Mouse (Mus musculus) thymus, adult 2 months (tissue): Measurements from ENCODE around the gene Qk. TPM values are rescaled to one million over a fixed set of nuclear protein-coding genes. Genes with fewer than 3 reads are reported as not detected.

ENCODE experiments used
- DNase-seq: peaks from one replicate; pipeline ENCODE4 v3.0.0; 2021
- H3K27ac ChIP-seq: fragments of 200-500 bp; 2 replicates; pipeline ENCODE4 v1.5.1; 2012; ENCODE audit warnings: low read length, control low read depth; ENCODE audit not compliant: control insufficient read depth, insufficient read depth
- H3K27me3 ChIP-seq: fragments of 200-500 bp; 2 replicates; pipeline ENCODE4 v1.6.1; 2012; ENCODE audit warnings: mild to moderate bottlenecking, low read length, moderate library complexity, mixed read lengths; ENCODE audit not compliant: control insufficient read depth, insufficient read depth
- H3K36me3 ChIP-seq: fragments of 200-500 bp; 2 replicates; pipeline ENCODE4 v1.6.1; 2012; ENCODE audit warnings: mild to moderate bottlenecking, low read length, moderate library complexity; ENCODE audit not compliant: control insufficient read depth, insufficient read depth
- H3K4me1 ChIP-seq: fragments of 200-500 bp; replicated peaks from 2 replicates; pipeline ENCODE4 v1.6.1; 2012; ENCODE audit warnings: low read length; ENCODE audit not compliant: control insufficient read depth, insufficient read depth
- H3K4me3 ChIP-seq: fragments of 200-500 bp; 2 replicates; pipeline ENCODE4 v1.5.1; 2012; ENCODE audit warnings: mild to moderate bottlenecking, low read length, control low read depth, moderate library complexity; ENCODE audit not compliant: control insufficient read depth, insufficient read depth
- CTCF ChIP-seq: fragments of 200-500 bp; IDR thresholded peaks from 2 replicates; pipeline ENCODE4 v1.5.1; 2012; ENCODE audit warnings: mild to moderate bottlenecking, control low read depth, low read length, moderate library complexity, borderline replicate concordance; ENCODE audit not compliant: control insufficient read depth, poor library complexity, insufficient read depth; ENCODE audit errors: extremely low read depth
- POLR2A ChIP-seq: fragments of 200-500 bp; IDR thresholded peaks from 2 replicates; pipeline ENCODE4 v1.6.1; 2012; ENCODE audit warnings: mild to moderate bottlenecking, low read length, control low read depth, moderate library complexity; ENCODE audit not compliant: control insufficient read depth, poor library complexity, insufficient read depth; ENCODE audit errors: extremely low read depth
- WGBS: fragments of 180-500 bp; shearing (Covaris S2); methylation state at CpG from one replicate; pipeline ENCODE4 v1.1.7; 2018; 5-methylcytosine and 5-hydroxymethylcytosine counted together
- polyA plus RNA-seq: library from polyadenylated mRNA; depleted of rRNA; stranded (reverse); fragments of >200 nt; gene quantifications from 2 replicates; pipeline ENCODE4 v1.2.3, GENCODE M21; 2012

Gene Qk
- polyA plus RNA-seq, 1 experiment = 182 TPM

- Histone ChIP-seq H3K36me3 (no peaks in the 10 kb centered on the region; the same call in 1 of the 2 replicates), H3K4me1 (peaks cover 2% of the 10 kb centered on the region; the same call in 1 of the 2 replicates), H3K27me3 (no peaks in the 10 kb centered on the region), H3K27ac (no peak overlapping the region), H3K4me3 (no peak overlapping the region)
- TF ChIP-seq CTCF = no peak
- 94% methylated on average over 2 of the region's 2 CpGs for WGBS
- no peak for DNase-seq
These were observed 34.9 kb downstream of the Qk start for GRCm38 (mm10) chr17:10284772-10285171.

GRCm38 (mm10) chr17:10279532-10279931 lies 40.1 kb downstream of the Qk start:
- TF ChIP-seq CTCF (no peak), POLR2A (no peak)
- H3K36me3 ChIP-seq = no peaks in the 10 kb centered on the region; the same call in 1 of the 2 replicates
- no peak overlapping the region for H3K27ac ChIP-seq
- WGBS = 98% methylated on average over 2 of the region's 2 CpGs
- no peaks in the 10 kb centered on the region for H3K4me1 ChIP-seq
- no peak for DNase-seq
- no peak overlapping the region for H3K4me3 ChIP-seq
- no peaks in the 10 kb centered on the region for H3K27me3 ChIP-seq

- Histone ChIP-seq H3K4me1 (no peaks in the 10 kb centered on the region), H3K27me3 (no peaks in the 10 kb centered on the region), H3K27ac (no peak overlapping the region), H3K4me3 (no peak overlapping the region), H3K36me3 (no peaks in the 10 kb centered on the region)
- no peak for DNase-seq
- 96% methylated on average over 3 of the region's 3 CpGs for WGBS
- no peak for TF ChIP-seq POLR2A
- no peak for TF ChIP-seq CTCF
These were observed 50.1 kb downstream of the Qk start for GRCm38 (mm10) chr17:10269518-10269917.

DNA sequence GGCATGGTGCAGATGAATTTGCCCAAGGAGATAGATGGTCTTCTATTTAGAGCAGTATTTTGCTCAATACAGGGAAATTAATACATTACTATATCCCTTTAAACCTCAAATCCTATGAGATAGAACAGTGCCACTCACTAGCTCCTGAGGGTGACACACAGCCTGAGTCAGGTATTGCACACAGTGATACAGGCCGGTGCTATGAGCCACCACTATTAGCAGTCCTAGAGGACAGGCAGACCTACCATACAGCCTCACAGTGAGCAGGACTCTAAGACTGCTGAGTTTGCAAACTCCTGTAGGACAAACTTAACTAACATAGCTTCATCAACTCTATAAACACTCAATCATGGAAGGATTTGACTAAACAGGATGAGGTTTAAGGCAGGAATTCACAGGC lies 51.2 kb downstream of the Qk start:
- no peak for DNase-seq
- Histone ChIP-seq H3K27me3 (no peaks in the 10 kb centered on the region), H3K4me1 (no peaks in the 10 kb centered on the region), H3K4me3 (no peak overlapping the region), H3K36me3 (no peaks in the 10 kb centered on the region), H3K27ac (no peak overlapping the region)
- TF ChIP-seq POLR2A = no peak
- no peak for TF ChIP-seq CTCF
- 100% methylated on average over 1 of the region's 1 CpGs for WGBS

- Histone ChIP-seq H3K27ac (no peak overlapping the region), H3K4me1 (no peaks in the 10 kb centered on the region), H3K36me3 (no peaks in the 10 kb centered on the region), H3K27me3 (no peaks in the 10 kb centered on the region), H3K4me3 (no peak overlapping the region)
- 84% methylated on average over 4 of the region's 4 CpGs for WGBS
- DNase-seq = no peak
- no peak for TF ChIP-seq CTCF
- TF ChIP-seq POLR2A = no peak
These were observed 53.4 kb downstream of the Qk start for GRCm38 (mm10) chr17:10266207-10266606.

- WGBS = 94% methylated on average over 4 of the region's 4 CpGs
- TF ChIP-seq POLR2A = no peak
- no peak for TF ChIP-seq CTCF
- Histone ChIP-seq H3K4me1 (no peaks in the 10 kb centered on the region), H3K4me3 (no peak overlapping the region), H3K36me3 (no peaks in the 10 kb centered on the region), H3K27me3 (no peaks in the 10 kb centered on the region), H3K27ac (no peak overlapping the region)
- no peak for DNase-seq
These were observed 68.2 kb downstream of the Qk start for GRCm38 (mm10) chr17:10251252-10251958.

GRCm38 (mm10) chr17:10240081-10240480 lies 79.6 kb downstream of the Qk start:
- Histone ChIP-seq H3K4me3 (no peak overlapping the region), H3K27ac (no peak overlapping the region), H3K4me1 (no peaks in the 10 kb centered on the region), H3K27me3 (no peaks in the 10 kb centered on the region), H3K36me3 (no peaks in the 10 kb centered on the region)
- no peak for TF ChIP-seq POLR2A
- no peak for TF ChIP-seq CTCF
- DNase-seq = no peak
- WGBS = 91% methylated on average over 1 of the region's 1 CpGs
